Mouse (Mus musculus): ENCODE measurements around the gene Rps17.
A peak's percentile ranks its signal among the peaks of the same experiment; 100 is the strongest.

DNA sequence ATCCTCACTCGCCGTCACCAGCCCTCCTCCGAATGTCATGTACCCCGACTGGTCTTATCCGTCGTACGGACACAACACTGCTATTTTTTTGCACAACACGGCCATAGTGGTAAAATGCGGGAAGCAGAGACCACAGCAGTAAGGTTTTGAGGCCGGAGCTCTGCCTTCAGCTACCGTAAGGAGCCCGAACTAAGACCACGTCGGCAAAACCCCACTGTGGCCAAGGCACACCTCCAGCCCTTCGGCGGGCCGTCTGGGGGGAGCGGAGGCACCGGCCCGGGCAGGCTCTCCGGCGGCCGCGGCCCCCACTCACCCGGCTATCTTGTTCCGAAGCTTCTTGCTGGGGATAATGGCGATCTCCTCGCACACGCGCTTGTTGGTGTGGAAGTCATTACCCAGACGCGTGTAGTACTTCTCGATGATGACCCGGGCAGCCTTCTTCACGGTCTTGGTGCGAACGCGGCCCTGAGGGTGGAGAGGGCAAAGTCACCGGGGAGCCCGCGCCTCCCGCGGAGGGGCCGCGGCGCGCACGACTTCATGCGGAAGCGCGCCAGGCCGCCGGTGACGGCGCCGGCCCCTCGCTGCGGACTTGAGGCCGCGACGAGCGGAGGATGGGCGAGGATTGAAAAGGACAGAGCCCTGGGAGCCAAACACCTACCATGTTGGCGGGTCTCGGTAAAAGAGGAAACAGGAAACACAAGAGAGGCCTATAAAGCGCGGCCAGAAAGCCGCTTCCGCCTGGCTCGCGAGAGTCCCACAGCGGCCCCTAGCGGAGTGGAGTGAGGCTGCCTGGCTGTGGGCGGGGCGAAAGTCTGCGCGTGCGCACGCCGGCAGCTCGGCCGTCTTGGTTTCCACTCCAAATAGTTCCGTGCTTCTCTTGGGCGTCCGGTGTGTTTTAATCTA, at the start of gene Rps17:
- TF ChIP-seq CTCF (IDR thresholded peaks at IDR 0.05; ENCODE audit: extremely low read depth, insufficient read depth, insufficient read length, insufficient replicate concordance) (peak; percentile 96), POLR2A (IDR thresholded peaks at IDR 0.05; ENCODE audit: low read depth, low read length) (peak; percentile 64)

Data from spleen, adult 2 months (tissue).